Mouse (Mus musculus) thymus, adult 2 months (tissue): ENCODE results near the gene Nceh1. TPM values are rescaled to one million over a fixed set of nuclear protein-coding genes. Genes with fewer than 3 reads are reported as not detected.

Experiments
- DNase-seq: peaks from one replicate; pipeline ENCODE4 v3.0.0; 2021
- H3K27ac ChIP-seq: fragments of 200-500 bp; 2 replicates; pipeline ENCODE4 v1.5.1; 2012; ENCODE audit warnings: low read length, control low read depth; ENCODE audit not compliant: control insufficient read depth, insufficient read depth
- H3K27me3 ChIP-seq: fragments of 200-500 bp; 2 replicates; pipeline ENCODE4 v1.6.1; 2012; ENCODE audit warnings: mild to moderate bottlenecking, low read length, moderate library complexity, mixed read lengths; ENCODE audit not compliant: control insufficient read depth, insufficient read depth
- H3K36me3 ChIP-seq: fragments of 200-500 bp; 2 replicates; pipeline ENCODE4 v1.6.1; 2012; ENCODE audit warnings: mild to moderate bottlenecking, low read length, moderate library complexity; ENCODE audit not compliant: control insufficient read depth, insufficient read depth
- H3K4me1 ChIP-seq: fragments of 200-500 bp; replicated peaks from 2 replicates; pipeline ENCODE4 v1.6.1; 2012; ENCODE audit warnings: low read length; ENCODE audit not compliant: control insufficient read depth, insufficient read depth
- H3K4me3 ChIP-seq: fragments of 200-500 bp; 2 replicates; pipeline ENCODE4 v1.5.1; 2012; ENCODE audit warnings: mild to moderate bottlenecking, low read length, control low read depth, moderate library complexity; ENCODE audit not compliant: control insufficient read depth, insufficient read depth
- CTCF ChIP-seq: fragments of 200-500 bp; IDR thresholded peaks from 2 replicates; pipeline ENCODE4 v1.5.1; 2012; ENCODE audit warnings: mild to moderate bottlenecking, control low read depth, low read length, moderate library complexity, borderline replicate concordance; ENCODE audit not compliant: control insufficient read depth, poor library complexity, insufficient read depth; ENCODE audit errors: extremely low read depth
- POLR2A ChIP-seq: fragments of 200-500 bp; IDR thresholded peaks from 2 replicates; pipeline ENCODE4 v1.6.1; 2012; ENCODE audit warnings: mild to moderate bottlenecking, low read length, control low read depth, moderate library complexity; ENCODE audit not compliant: control insufficient read depth, poor library complexity, insufficient read depth; ENCODE audit errors: extremely low read depth
- WGBS: fragments of 180-500 bp; shearing (Covaris S2); methylation state at CpG from one replicate; pipeline ENCODE4 v1.1.7; 2018; 5-methylcytosine and 5-hydroxymethylcytosine counted together
- polyA plus RNA-seq: library from polyadenylated mRNA; depleted of rRNA; stranded (reverse); fragments of >200 nt; gene quantifications from 2 replicates; pipeline ENCODE4 v1.2.3, GENCODE M21; 2012

Nceh1 gene
- polyA plus RNA-seq, 1 experiment = 40.5 TPM

GRCm38 (mm10) chr3:27206221-27206560, 23.4 kb downstream of the Nceh1 start:
- no peak for TF ChIP-seq POLR2A
- no peak for TF ChIP-seq CTCF

DNA sequence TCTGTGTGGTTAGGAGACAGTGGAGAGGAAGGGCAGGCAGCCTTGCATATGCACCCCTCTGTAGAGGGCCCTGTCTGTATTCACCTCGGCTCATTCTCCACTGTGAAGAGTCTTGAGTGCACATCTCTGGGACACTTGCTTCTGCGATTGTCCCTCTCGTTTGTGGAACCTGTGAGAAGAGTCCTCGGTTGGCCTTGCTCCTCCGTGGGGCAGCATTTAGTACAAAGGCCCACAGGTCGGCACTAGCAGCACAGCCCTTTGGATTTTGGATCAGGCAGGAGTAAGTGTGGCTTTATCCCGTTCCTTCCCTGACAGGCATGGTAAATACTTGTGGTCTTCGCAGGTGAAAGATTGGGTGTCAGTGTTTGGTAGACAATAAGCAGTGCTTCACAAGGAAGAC, 23.8 kb downstream of the Nceh1 start:
- Histone ChIP-seq H3K4me1 (peaks cover 10% of the 10 kb centered on the region; the same call in 1 of the 2 replicates), H3K4me3 (no peak overlapping the region), H3K36me3 (no peaks in the 10 kb centered on the region), H3K27ac (no peak overlapping the region), H3K27me3 (no peaks in the 10 kb centered on the region)
- WGBS = 91% methylated on average over 8 of the region's 8 CpGs
- DNase-seq = no peak
- TF ChIP-seq CTCF (no peak), POLR2A (no peak)

More at GRCm38 (mm10) chr3:27206221-27206560, 23.4 kb downstream of the Nceh1 start:
- Histone ChIP-seq H3K4me1 (peaks cover 10% of the 10 kb centered on the region; the same call in 1 of the 2 replicates), H3K4me3 (no peak overlapping the region), H3K27me3 (no peaks in the 10 kb centered on the region), H3K27ac (no peak overlapping the region), H3K36me3 (no peaks in the 10 kb centered on the region)
- WGBS = 93% methylated on average over 4 of the region's 4 CpGs
- no peak for DNase-seq

- no peaks in the 10 kb centered on the region for H3K36me3 ChIP-seq
- H3K27ac ChIP-seq = no peak overlapping the region
- H3K4me3 ChIP-seq = no peak overlapping the region
- H3K27me3 ChIP-seq = no peaks in the 10 kb centered on the region
- peaks cover 8% of the 10 kb centered on the region; the same call in 1 of the 2 replicates for H3K4me1 ChIP-seq
- no peak for DNase-seq
- TF ChIP-seq CTCF = no peak
- TF ChIP-seq POLR2A = no peak
- WGBS = 77% methylated on average over 9 of the region's 9 CpGs
Observed at GRCm38 (mm10) chr3:27209707-27210106, 26.9 kb downstream of the Nceh1 start.

GRCm38 (mm10) chr3:27210271-27210670, 27.5 kb downstream of the Nceh1 start:
- WGBS = 42% methylated on average over 7 of the region's 7 CpGs

GRCm38 (mm10) chr3:27214016-27214816, 31.5 kb downstream of the Nceh1 start:
- no peak for DNase-seq
- Histone ChIP-seq H3K36me3 (no peaks in the 10 kb centered on the region), H3K4me3 (no peak overlapping the region), H3K27me3 (no peaks in the 10 kb centered on the region), H3K27ac (no peak overlapping the region), H3K4me1 (peaks cover 3% of the 10 kb centered on the region; the same call in 1 of the 2 replicates)
- 93% methylated on average over 8 of the region's 8 CpGs for WGBS
- TF ChIP-seq CTCF (no peak), POLR2A (no peak)

More at GRCm38 (mm10) chr3:27210271-27210670, 27.5 kb downstream of the Nceh1 start:
- Histone ChIP-seq H3K36me3 (no peaks in the 10 kb centered on the region), H3K27me3 (no peaks in the 10 kb centered on the region), H3K4me3 (no peak overlapping the region), H3K27ac (no peak overlapping the region), H3K4me1 (peaks cover 3% of the 10 kb centered on the region; the same call in 1 of the 2 replicates)
- no peak for DNase-seq
- TF ChIP-seq CTCF = no peak
- TF ChIP-seq POLR2A = no peak

DNA sequence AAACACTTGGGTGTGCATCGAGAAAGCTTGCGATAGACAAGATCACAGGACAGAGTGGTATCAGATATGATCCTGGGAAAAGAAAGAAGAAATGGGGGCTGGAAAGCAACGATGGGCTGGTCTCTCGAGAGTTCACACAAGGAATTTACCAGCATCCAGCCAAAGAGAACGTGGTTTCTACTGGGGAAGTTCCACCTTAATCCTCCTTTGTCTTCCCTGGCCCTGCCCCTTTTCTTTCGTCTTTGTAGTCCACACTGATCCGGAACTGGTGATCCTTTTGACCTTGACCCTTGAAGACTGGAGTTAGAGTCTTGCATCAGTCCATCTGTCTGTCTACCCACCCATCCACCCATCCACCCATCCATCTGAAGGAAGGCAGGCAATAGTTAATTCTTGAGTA, 34.6 kb downstream of the Nceh1 start:
- no peak overlapping the region for H3K27ac ChIP-seq
- peaks cover 5% of the 10 kb centered on the region for H3K4me1 ChIP-seq
- 95% methylated on average over 7 of the region's 7 CpGs for WGBS
- no peak overlapping the region for H3K4me3 ChIP-seq
- H3K27me3 ChIP-seq = no peaks in the 10 kb centered on the region
- no peak for DNase-seq
- H3K36me3 ChIP-seq = no peaks in the 10 kb centered on the region
- TF ChIP-seq CTCF (no peak), POLR2A (no peak)
